Mouse (Mus musculus): ENCODE measurements at regions not wholly inside any gene's neighbourhood (a gene's known extent, or its start where the extent isn't known, plus 50 kb on each side); places are given as distances from the start of the nearest gene placed in this dataset.

- ATAC-seq, result peak; percentile 63
- Histone ChIP-seq H3K4me3 (peak overlapping the region; percentile 70), H3K9me3 (replicated peaks) (no peaks in the 10 kb centered on the region), H3K4me2 (peak overlapping the region; percentile 72), H3K27ac (no peak overlapping the region), H3K9ac (peak overlapping the region; percentile 67), H3K36me3 (no peaks in the 10 kb centered on the region), H3K27me3 (replicated peaks) (no peaks in the 10 kb centered on the region), H3K4me1 (peaks cover 4% of the 10 kb centered on the region; the same call in 1 of the 2 replicates)
- WGBS (ENCODE audit: insufficient replicate concordance), result 27% methylated on average over 34 of the region's 34 CpGs
Measured at GRCm38 (mm10) chr7:31208237-31209054, 52.8 kb upstream of the Gramd1a start.

DNA sequence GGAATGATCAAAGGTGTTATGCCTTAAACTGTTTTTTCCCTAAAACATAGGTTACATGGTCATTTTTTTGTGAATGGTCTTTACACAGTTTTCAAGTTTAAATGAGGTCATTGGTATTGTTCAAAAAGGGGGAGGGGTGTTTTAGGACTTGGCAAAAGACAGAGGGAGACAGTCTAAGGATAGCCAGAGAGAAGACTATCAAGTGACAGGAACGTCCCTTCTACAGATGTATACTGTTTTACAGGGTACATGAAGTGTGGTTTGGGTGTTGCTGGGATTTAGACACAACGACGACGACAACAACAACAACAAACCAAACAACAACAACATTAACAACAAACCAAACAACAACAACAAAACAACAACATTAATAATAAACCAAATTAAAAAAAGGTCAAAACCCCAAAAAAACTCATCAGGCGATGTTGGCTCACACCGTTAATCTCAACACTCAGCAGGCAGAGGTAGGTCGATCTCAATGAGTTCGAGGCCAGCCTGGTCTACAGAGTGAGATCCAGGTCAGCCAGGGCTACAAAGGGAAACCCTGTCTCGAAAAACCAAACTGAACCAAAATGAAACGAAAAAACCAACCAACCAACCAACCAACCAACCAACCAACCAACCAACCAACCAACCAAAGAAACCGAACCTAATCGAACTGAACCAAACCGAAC lies 52.0 kb upstream of the Gramd1a start:
- no peaks in the 10 kb centered on the region for H3K9me3 ChIP-seq (replicated peaks)

More for the DNA sequence above, 52.0 kb upstream of the Gramd1a start:
- WGBS (ENCODE audit: insufficient replicate concordance), result 53% methylated on average over 13 of the region's 13 CpGs
- peak overlapping the region; percentile 72 for H3K4me2 ChIP-seq
- no peaks in the 10 kb centered on the region for H3K27me3 ChIP-seq (replicated peaks)
- no peak for ATAC-seq
- H3K4me1 ChIP-seq, result peaks cover 4% of the 10 kb centered on the region; the same call in 1 of the 2 replicates
- H3K4me3 ChIP-seq, result peak overlapping the region; percentile 70
- no peak overlapping the region for H3K27ac ChIP-seq
- no peaks in the 10 kb centered on the region for H3K36me3 ChIP-seq
- H3K9ac ChIP-seq, result no peak overlapping the region

All from liver, embryonic 12.5 days (tissue).